Mouse (Mus musculus) MEL-GATA-1-ER (cell line): ENCODE results near the gene Coq10b.
"Not testable (repeated sequence)": the region's sequence is repeated elsewhere in the genome, so short reads cannot be mapped to it uniquely, and the experiment has no call there.

ENCODE experiments used
- DNase-seq: peaks from one replicate; pipeline ENCODE4 v3.0.0-alpha.2; 2012; ENCODE audit warnings: low read depth; ENCODE audit errors: extremely low read depth

The Coq10b gene

GRCm38 (mm10) chr1:55055322-55056115 lies 2.9 kb downstream of the Coq10b start:
- peak; percentile 92 for DNase-seq

- not testable (repeated sequence) for DNase-seq
Measured at GRCm38 (mm10) chr1:55058383-55058782, 5.8 kb downstream of the Coq10b start.

GRCm38 (mm10) chr1:55061099-55061498 lies 8.5 kb downstream of the Coq10b start:
- no peak for DNase-seq

- no peak for DNase-seq
Measured at GRCm38 (mm10) chr1:55061772-55062171, 9.2 kb downstream of the Coq10b start.

- not testable (repeated sequence) for DNase-seq
Measured at GRCm38 (mm10) chr1:55072328-55072727, 19.8 kb downstream of the Coq10b start.

- DNase-seq: no peak
Measured at GRCm38 (mm10) chr1:55074757-55075156, 22.2 kb downstream of the Coq10b start.

GRCm38 (mm10) chr1:55075652-55076394 lies 23.3 kb downstream of the Coq10b start:
- peak; percentile 90 for DNase-seq

- DNase-seq: no peak
Measured at GRCm38 (mm10) chr1:55076395-55076743, 23.8 kb downstream of the Coq10b start.

- no peak for DNase-seq
Measured at GRCm38 (mm10) chr1:55076849-55077516, 24.4 kb downstream of the Coq10b start.

GRCm38 (mm10) chr1:55079677-55080076 lies 27.1 kb downstream of the Coq10b start:
- no peak for DNase-seq

GRCm38 (mm10) chr1:55082106-55082505 lies 29.5 kb downstream of the Coq10b start:
- no peak for DNase-seq

GRCm38 (mm10) chr1:55085781-55086366 lies 33.3 kb downstream of the Coq10b start:
- DNase-seq: no peak

- no peak for DNase-seq
Measured at GRCm38 (mm10) chr1:55086868-55087400, 34.4 kb downstream of the Coq10b start.

- no peak for DNase-seq
Measured at GRCm38 (mm10) chr1:55087401-55087904, 34.9 kb downstream of the Coq10b start.

- peak; percentile 98 for DNase-seq
Measured at GRCm38 (mm10) chr1:55087932-55088610, 35.5 kb downstream of the Coq10b start, which contains the start of the genes Hspe1 and Hspd1. Gene Hspe1, plus strand, starts transcription at chr1:55088132. Gene Hspd1, minus strand, starts transcription at chr1:55088243.

- no peak for DNase-seq
Measured at GRCm38 (mm10) chr1:55088611-55089497, 36.3 kb downstream of the Coq10b start.

- DNase-seq: no peak
Measured at GRCm38 (mm10) chr1:55089498-55090064, 37.0 kb downstream of the Coq10b start.

- no peak for DNase-seq
Measured at GRCm38 (mm10) chr1:55092056-55092455, 39.5 kb downstream of the Coq10b start.

- no peak for DNase-seq
Measured at GRCm38 (mm10) chr1:55092469-55092868, 39.9 kb downstream of the Coq10b start.
